Mouse (Mus musculus) right cerebral cortex, postnatal 25 days (tissue): ENCODE measurements around the gene Pou2af1.
A peak's percentile ranks its signal among the peaks of the same experiment; 100 is the strongest.

Experiments used
- DNase-seq: peaks from one replicate; pipeline ENCODE4 v3.0.0; 2022

Pou2af1 gene

GRCm38 (mm10) chr9:51230701-51231389 lies 17.3 kb downstream of the Pou2af1 start:
- DNase-seq: no peak

- DNase-seq: no peak
Measured at GRCm38 (mm10) chr9:51232163-51232562, 18.7 kb downstream of the Pou2af1 start.

- DNase-seq: peak; percentile 75
Measured at GRCm38 (mm10) chr9:51238741-51239385, 25.4 kb downstream of the Pou2af1 start.

- no peak for DNase-seq
Measured at GRCm38 (mm10) chr9:51256780-51257502, 43.4 kb downstream of the Pou2af1 start.

GRCm38 (mm10) chr9:51258426-51258825 lies 44.9 kb downstream of the Pou2af1 start:
- DNase-seq: no peak

GRCm38 (mm10) chr9:51268852-51269251 lies 55.3 kb downstream of the Pou2af1 start:
- DNase-seq: no peak

GRCm38 (mm10) chr9:51271073-51271472 lies 57.6 kb downstream of the Pou2af1 start:
- no peak for DNase-seq

GRCm38 (mm10) chr9:51272102-51272501 lies 58.6 kb downstream of the Pou2af1 start:
- no peak for DNase-seq

- no peak for DNase-seq
Measured at GRCm38 (mm10) chr9:51273581-51274154, 60.2 kb downstream of the Pou2af1 start.

- DNase-seq: no peak
Measured at GRCm38 (mm10) chr9:51274678-51275077, 61.2 kb downstream of the Pou2af1 start.

- no peak for DNase-seq
Measured at GRCm38 (mm10) chr9:51277834-51278498, 64.5 kb downstream of the Pou2af1 start.

GRCm38 (mm10) chr9:51278500-51279381 lies 65.2 kb downstream of the Pou2af1 start, which contains the start of gene Colca2:
Colca2 (minus strand) TSS chr9:51278569.
- DNase-seq: peak; percentile 52

- DNase-seq: no peak
Measured at GRCm38 (mm10) chr9:51286079-51286478, 72.6 kb downstream of the Pou2af1 start.
